Mouse (Mus musculus) hindbrain, embryonic 15.5 days (tissue): ENCODE data around the gene Syf2. TPM values are rescaled to one million over a fixed set of nuclear protein-coding genes. Genes with fewer than 3 reads are reported as not detected.
A peak's percentile ranks its signal among the peaks of the same experiment; 100 is the strongest.

Experiments
- ATAC-seq: fragments of 200-750 bp; cut with Nextera tagmentation; 2 replicates; pipeline ENCODE4 v1.8.0; 2017; ENCODE audit warnings: low read depth, moderate number of reproducible peaks, moderate TSS enrichment; ENCODE audit not compliant: low FRiP score
- H3K27ac ChIP-seq: fragments of 300-500 bp; sonication (generic); replicated peaks from 2 replicates; pipeline ENCODE4 v1.5.1; 2015; ENCODE audit warnings: mild to moderate bottlenecking, inconsistent platforms
- H3K27me3 ChIP-seq: fragments of 300-500 bp; sonication (generic); 2 replicates; pipeline ENCODE4 v1.6.1; 2015; ENCODE audit warnings: control low read depth, inconsistent platforms
- H3K36me3 ChIP-seq: fragments of 300-500 bp; sonication (generic); 2 replicates; pipeline ENCODE4 v1.6.1; 2015; ENCODE audit warnings: control low read depth, inconsistent platforms
- H3K4me1 ChIP-seq: fragments of 300-500 bp; sonication (generic); replicated peaks from 2 replicates; pipeline ENCODE4 v1.6.1; 2015; ENCODE audit warnings: control low read depth, inconsistent platforms
- H3K4me2 ChIP-seq: fragments of 300-500 bp; sonication (generic); 2 replicates; pipeline ENCODE4 v1.6.1; 2015; ENCODE audit warnings: moderate library complexity, mild to moderate bottlenecking, inconsistent platforms
- H3K4me3 ChIP-seq: fragments of 300-500 bp; sonication (generic); 2 replicates; pipeline ENCODE4 v1.5.1; 2015; ENCODE audit warnings: mild to moderate bottlenecking, inconsistent platforms
- H3K9ac ChIP-seq: fragments of 300-500 bp; sonication (generic); 2 replicates; pipeline ENCODE4 v1.6.1; 2015; ENCODE audit warnings: inconsistent platforms
- H3K9me3 ChIP-seq: fragments of 300-500 bp; sonication (generic); 2 replicates; pipeline ENCODE4 v1.6.1; 2016; ENCODE audit warnings: control low read depth, inconsistent platforms
- WGBS: fragments of 180-500 bp; shearing (Covaris S2); methylation state at CpG from one replicate; pipeline ENCODE4 v1.1.7; 2015; 5-methylcytosine and 5-hydroxymethylcytosine counted together
- polyA plus RNA-seq: library from polyadenylated mRNA; unstranded; fragments of >200 nt; fragmentation: Nextera tagmentation; extraction: Ambion mirVana; gene quantifications from 2 replicates; pipeline ENCODE4 v1.2.1, GENCODE M21; 2015

Gene Syf2
- polyA plus RNA-seq, 1 experiment from 2014 or later = 62.7 TPM

GRCm38 (mm10) chr4:134955196-134955595 is 24.5 kb downstream of the Syf2 start:
- Histone ChIP-seq H3K9ac (no peak overlapping the region), H3K9me3 (no peaks in the 10 kb centered on the region), H3K27ac (no peak overlapping the region), H3K4me1 (peaks cover 15% of the 10 kb centered on the region), H3K4me3 (no peak overlapping the region), H3K4me2 (no peak overlapping the region), H3K36me3 (no peaks in the 10 kb centered on the region), H3K27me3 (0 out of 2 replicates have a peak, but pooled peaks cover 2% of the 10 kb centered on the region)
- 83% methylated on average over 2 of the region's 2 CpGs for WGBS
- ATAC-seq = no peak

GRCm38 (mm10) chr4:134955845-134956244 is 25.1 kb downstream of the Syf2 start:
- Histone ChIP-seq H3K9ac (no peak overlapping the region), H3K4me1 (peaks cover 11% of the 10 kb centered on the region), H3K27me3 (0 out of 2 replicates have a peak, but pooled peaks cover 2% of the 10 kb centered on the region), H3K27ac (no peak overlapping the region), H3K9me3 (no peaks in the 10 kb centered on the region), H3K4me3 (no peak overlapping the region), H3K36me3 (no peaks in the 10 kb centered on the region), H3K4me2 (no peak overlapping the region)
- 82% methylated on average over 3 of the region's 3 CpGs for WGBS
- ATAC-seq = no peak

- H3K4me2 ChIP-seq = no peak overlapping the region
- no peak overlapping the region for H3K27ac ChIP-seq
- H3K9ac ChIP-seq = no peak overlapping the region
- no peak for ATAC-seq
- no peaks in the 10 kb centered on the region for H3K9me3 ChIP-seq
- H3K4me1 ChIP-seq = peaks cover 10% of the 10 kb centered on the region; the same call in 1 of the 2 replicates
- no peak overlapping the region for H3K4me3 ChIP-seq
- 28% methylated on average over 3 of the region's 3 CpGs for WGBS
- H3K36me3 ChIP-seq = no peaks in the 10 kb centered on the region
- H3K27me3 ChIP-seq = peaks cover 2% of the 10 kb centered on the region; the same call in 1 of the 2 replicates
Observed at GRCm38 (mm10) chr4:134956328-134956727, 25.6 kb downstream of the Syf2 start.

GRCm38 (mm10) chr4:134963021-134963776 is 32.5 kb downstream of the Syf2 start:
- Histone ChIP-seq H3K36me3 (no peaks in the 10 kb centered on the region), H3K9me3 (no peaks in the 10 kb centered on the region), H3K4me1 (no peaks in the 10 kb centered on the region), H3K27me3 (peaks cover 4% of the 10 kb centered on the region; the same call in 1 of the 2 replicates), H3K4me2 (0 out of 2 replicates have a peak overlapping the region, but pooled peaks have one; percentile 5), H3K4me3 (no peak overlapping the region), H3K27ac (no peak overlapping the region), H3K9ac (no peak overlapping the region)
- peak; percentile 30; the same call in 1 of the 2 replicates for ATAC-seq
- WGBS = 22% methylated on average over 19 of the region's 19 CpGs

- ATAC-seq = no peak
- H3K27me3 ChIP-seq = peaks cover 4% of the 10 kb centered on the region; the same call in 1 of the 2 replicates
Observed at GRCm38 (mm10) chr4:134967887-134968604, 37.3 kb downstream of the Syf2 start.

GRCm38 (mm10) chr4:134968605-134968976 is 37.9 kb downstream of the Syf2 start:
- no peak overlapping the region for H3K9ac ChIP-seq

More at GRCm38 (mm10) chr4:134967887-134968604, 37.3 kb downstream of the Syf2 start:
- Histone ChIP-seq H3K4me3 (no peak overlapping the region), H3K9ac (no peak overlapping the region), H3K4me1 (no peaks in the 10 kb centered on the region), H3K27ac (no peak overlapping the region), H3K9me3 (no peaks in the 10 kb centered on the region), H3K36me3 (no peaks in the 10 kb centered on the region), H3K4me2 (no peak overlapping the region)
- 83% methylated on average over 20 of the region's 20 CpGs for WGBS

GRCm38 (mm10) chr4:134975261-134975928 is 44.7 kb downstream of the Syf2 start:
- 0 out of 2 replicates have a peak, but pooled peaks cover 2% of the 10 kb centered on the region for H3K9me3 ChIP-seq
- H3K9ac ChIP-seq = no peak overlapping the region
- no peaks in the 10 kb centered on the region for H3K4me1 ChIP-seq
- ATAC-seq = no peak
- H3K4me2 ChIP-seq = no peak overlapping the region
- H3K27me3 ChIP-seq = no peaks in the 10 kb centered on the region
- no peak overlapping the region for H3K4me3 ChIP-seq
- 24% methylated on average over 14 of the region's 14 CpGs for WGBS
- no peaks in the 10 kb centered on the region for H3K36me3 ChIP-seq
- H3K27ac ChIP-seq = no peak overlapping the region

More at GRCm38 (mm10) chr4:134968605-134968976, 37.9 kb downstream of the Syf2 start:
- Histone ChIP-seq H3K9me3 (no peaks in the 10 kb centered on the region), H3K27me3 (peaks cover 4% of the 10 kb centered on the region; the same call in 1 of the 2 replicates), H3K4me2 (no peak overlapping the region), H3K27ac (no peak overlapping the region), H3K36me3 (no peaks in the 10 kb centered on the region), H3K4me1 (no peaks in the 10 kb centered on the region), H3K4me3 (no peak overlapping the region)
- WGBS = 83% methylated on average over 18 of the region's 18 CpGs
- ATAC-seq = no peak

GRCm38 (mm10) chr4:134975929-134976308 is 45.2 kb downstream of the Syf2 start:
- WGBS = 92% methylated on average over 4 of the region's 4 CpGs
- no peak overlapping the region for H3K4me3 ChIP-seq
- no peaks in the 10 kb centered on the region for H3K27me3 ChIP-seq
- no peak overlapping the region for H3K4me2 ChIP-seq
- 0 out of 2 replicates have a peak, but pooled peaks cover 2% of the 10 kb centered on the region for H3K9me3 ChIP-seq
- no peaks in the 10 kb centered on the region for H3K36me3 ChIP-seq
- H3K4me1 ChIP-seq = no peaks in the 10 kb centered on the region
- no peak overlapping the region for H3K27ac ChIP-seq
- no peak overlapping the region for H3K9ac ChIP-seq
- ATAC-seq = no peak

- no peak overlapping the region for H3K27ac ChIP-seq
- WGBS = 80% methylated on average over 8 of the region's 8 CpGs
- no peaks in the 10 kb centered on the region for H3K36me3 ChIP-seq
- no peak overlapping the region for H3K4me2 ChIP-seq
- ATAC-seq = no peak
- H3K9ac ChIP-seq = no peak overlapping the region
- H3K27me3 ChIP-seq = no peaks in the 10 kb centered on the region
- H3K4me1 ChIP-seq = no peaks in the 10 kb centered on the region
- no peak overlapping the region for H3K4me3 ChIP-seq
- 0 out of 2 replicates have a peak, but pooled peaks cover 2% of the 10 kb centered on the region for H3K9me3 ChIP-seq
Observed at GRCm38 (mm10) chr4:134978930-134979329, 48.2 kb downstream of the Syf2 start.

- no peak overlapping the region for H3K4me2 ChIP-seq
- no peaks in the 10 kb centered on the region for H3K4me1 ChIP-seq
- H3K36me3 ChIP-seq = no peaks in the 10 kb centered on the region
- H3K9me3 ChIP-seq = no peaks in the 10 kb centered on the region
- no peak overlapping the region for H3K4me3 ChIP-seq
- no peak overlapping the region for H3K27ac ChIP-seq
- no peak for ATAC-seq
- H3K9ac ChIP-seq = no peak overlapping the region
- 64% methylated on average over 7 of the region's 7 CpGs for WGBS
- H3K27me3 ChIP-seq = no peaks in the 10 kb centered on the region
Observed at GRCm38 (mm10) chr4:134981959-134982431, 51.3 kb downstream of the Syf2 start.

- H3K27ac ChIP-seq = no peak overlapping the region
- H3K4me3 ChIP-seq = no peak overlapping the region
- H3K36me3 ChIP-seq = no peaks in the 10 kb centered on the region
- ATAC-seq = no peak
- no peak overlapping the region for H3K4me2 ChIP-seq
- H3K9me3 ChIP-seq = no peaks in the 10 kb centered on the region
- 46% methylated on average over 5 of the region's 5 CpGs for WGBS
- no peaks in the 10 kb centered on the region for H3K4me1 ChIP-seq
- H3K9ac ChIP-seq = no peak overlapping the region
- no peaks in the 10 kb centered on the region for H3K27me3 ChIP-seq
Observed at GRCm38 (mm10) chr4:134983136-134983535, 52.4 kb downstream of the Syf2 start.
